In the genomic region with DNA sequence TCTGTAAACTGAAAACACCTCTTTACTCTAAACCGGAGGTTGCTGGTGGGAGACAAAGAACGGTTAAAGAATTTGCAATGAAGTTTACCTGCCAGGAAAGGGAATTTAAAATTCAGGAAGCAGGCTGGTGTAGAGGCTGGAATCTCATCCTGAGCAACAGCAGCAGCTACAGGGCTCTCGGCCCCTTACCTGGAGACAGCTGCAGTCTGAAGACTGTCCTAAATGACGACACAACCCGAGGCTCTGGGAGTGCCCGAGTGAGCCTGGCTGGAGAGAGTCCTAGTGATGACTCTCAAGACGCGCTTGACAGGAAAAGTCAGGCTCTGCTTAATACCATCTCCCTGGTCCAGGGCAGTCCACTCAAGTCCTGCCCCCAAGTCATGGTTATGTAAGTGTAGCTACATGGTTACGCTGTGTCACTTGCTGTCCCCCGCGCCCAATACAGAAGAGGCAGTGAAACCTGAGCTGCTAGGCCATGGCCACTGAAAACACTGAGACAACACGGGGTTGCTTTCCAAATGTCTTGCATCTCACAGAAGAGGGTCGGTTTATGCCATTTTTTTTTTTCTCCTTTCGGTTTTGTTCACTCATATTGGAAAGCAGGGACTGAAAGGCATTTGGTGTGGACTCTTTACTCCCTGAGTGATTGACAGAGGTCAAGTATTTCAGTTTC, we compare ENCODE assay signal across 8 mouse cellular contexts. TPM values are rescaled to one million over a fixed set of nuclear protein-coding genes. Genes with fewer than 3 reads are reported as not detected.
DNase-seq lines count a peak whose midpoint lies in the region; ATAC-seq and TF ChIP-seq lines count a peak whose summit lies in the region.

No protein-coding gene starts in this region.

- H3K36me3 ChIP-seq in neural tube, embryonic 13.5 days, result no peaks in the 10 kb centered on the region
- H3K36me3 ChIP-seq in neural tube, embryonic 15.5 days, result no peaks in the 10 kb centered on the region
- no peaks in the 10 kb centered on the region for H3K36me3 ChIP-seq in heart, embryonic 11.5 days (ENCODE audit: control insufficient read depth, insufficient read depth, low read length)
- H3K36me3 ChIP-seq in limb, embryonic 12.5 days, result no peaks in the 10 kb centered on the region
- H3K36me3 ChIP-seq in myocyte (ENCODE audit: control insufficient read depth, insufficient read depth), result no peaks in the 10 kb centered on the region

- no peaks in the 10 kb centered on the region for H3K9me3 ChIP-seq in neural tube, embryonic 13.5 days
- no peaks in the 10 kb centered on the region for H3K9me3 ChIP-seq in neural tube, embryonic 15.5 days (replicated peaks)
- no peaks in the 10 kb centered on the region for H3K9me3 ChIP-seq in heart, embryonic 11.5 days (replicated peaks; ENCODE audit: control insufficient read depth, low read length)
- no peaks in the 10 kb centered on the region for H3K9me3 ChIP-seq in limb, embryonic 12.5 days

- H3ac ChIP-seq in myocyte (ENCODE audit: control insufficient read depth, insufficient read length), result no peak overlapping the region

- no peak overlapping the region for H3K4me2 ChIP-seq in neural tube, embryonic 13.5 days
- no peak overlapping the region for H3K4me2 ChIP-seq in neural tube, embryonic 15.5 days
- peak overlapping the region; percentile 24; the same call in 1 of the 2 replicates for H3K4me2 ChIP-seq in heart, embryonic 11.5 days
- no peak overlapping the region for H3K4me2 ChIP-seq in limb, embryonic 12.5 days
- peak overlapping the region; percentile 91 for H3K4me2 ChIP-seq in myocyte (ENCODE audit: low read depth)

- TF ChIP-seq POLR2A in bone marrow macrophage, adult 2 months (IDR thresholded peaks at IDR 0.05; ENCODE audit: borderline replicate concordance, low read depth, low read length), result no peak
- no peak for TF ChIP-seq POLR2A in myocyte (IDR thresholded peaks at IDR 0.05; ENCODE audit: insufficient read length, low read depth)

- no peak for DNase-seq in retina, embryonic 14.5 days (ENCODE audit: low spot score)
- no peak for DNase-seq in ovary, postnatal 14 days (ENCODE audit: low spot score)

- no peak overlapping the region for H3K9ac ChIP-seq in neural tube, embryonic 13.5 days
- no peak overlapping the region for H3K9ac ChIP-seq in neural tube, embryonic 15.5 days (replicated peaks)
- peak overlapping the region; percentile 24; the same call in 1 of the 2 replicates for H3K9ac ChIP-seq in heart, embryonic 11.5 days (ENCODE audit: low read depth, low read length)
- H3K9ac ChIP-seq in limb, embryonic 12.5 days (replicated peaks), result peak overlapping the region; percentile 27; the same call in 1 of the 2 replicates

- WGBS in neural tube, embryonic 13.5 days, result 54% methylated on average over 14 of the region's 14 CpGs
- WGBS in neural tube, embryonic 15.5 days, result 45% methylated on average over 14 of the region's 14 CpGs
- WGBS in heart, embryonic 11.5 days (ENCODE audit: insufficient replicate concordance), result 32% methylated on average over 14 of the region's 14 CpGs
- 23% methylated on average over 14 of the region's 14 CpGs for WGBS in limb, embryonic 12.5 days

- 0 out of 2 replicates have a peak overlapping the region, but pooled peaks have one; percentile 2 for H3K27ac ChIP-seq in neural tube, embryonic 13.5 days (replicated peaks)
- H3K27ac ChIP-seq in neural tube, embryonic 15.5 days (replicated peaks), result no peak overlapping the region; the same call in 1 of the 2 replicates
- peak overlapping the region; percentile 20 for H3K27ac ChIP-seq in bone marrow macrophage, adult 2 months (ENCODE audit: insufficient read depth, low read depth, low read length)
- H3K27ac ChIP-seq in heart, embryonic 11.5 days (ENCODE audit: low read depth, low read length), result peak overlapping the region; percentile 3
- H3K27ac ChIP-seq in limb, embryonic 12.5 days, result peak overlapping the region; percentile 80

- no peaks in the 10 kb centered on the region for H3K27me3 ChIP-seq in neural tube, embryonic 13.5 days
- no peaks in the 10 kb centered on the region for H3K27me3 ChIP-seq in neural tube, embryonic 15.5 days (replicated peaks)
- no peaks in the 10 kb centered on the region for H3K27me3 ChIP-seq in heart, embryonic 11.5 days (ENCODE audit: control insufficient read depth, insufficient read depth, low read length)
- H3K27me3 ChIP-seq in limb, embryonic 12.5 days, result no peaks in the 10 kb centered on the region
- no peaks in the 10 kb centered on the region for H3K27me3 ChIP-seq in myocyte (ENCODE audit: control insufficient read depth, insufficient read depth, insufficient read length)

- peaks cover 39% of the 10 kb centered on the region for H3K4me1 ChIP-seq in neural tube, embryonic 13.5 days (replicated peaks)
- peaks cover 8% of the 10 kb centered on the region; the same call in 1 of the 2 replicates for H3K4me1 ChIP-seq in neural tube, embryonic 15.5 days
- peaks cover 46% of the 10 kb centered on the region for H3K4me1 ChIP-seq in bone marrow macrophage, adult 2 months (ENCODE audit: control insufficient read depth, insufficient read depth, low read length)
- peaks cover 50% of the 10 kb centered on the region for H3K4me1 ChIP-seq in heart, embryonic 11.5 days (ENCODE audit: control insufficient read depth, insufficient read depth, low read length)
- peaks cover 18% of the 10 kb centered on the region for H3K4me1 ChIP-seq in limb, embryonic 12.5 days (replicated peaks)

- H3K79me2 ChIP-seq in myocyte (ENCODE audit: control insufficient read depth, insufficient read depth), result peaks cover 52% of the 10 kb centered on the region

- ATAC-seq in neural tube, embryonic 13.5 days (ENCODE audit: low read depth), result no peak
- ATAC-seq in neural tube, embryonic 15.5 days (ENCODE audit: low FRiP score), result no peak
- ATAC-seq in heart, embryonic 11.5 days (replicated peaks; ENCODE audit: insufficient number of reproducible peaks, low FRiP score, low TSS enrichment), result no peak; the same call in 1 of the 2 replicates
- ATAC-seq in limb, embryonic 12.5 days (ENCODE audit: insufficient number of reproducible peaks, insufficient read depth, low FRiP score, low TSS enrichment, low read depth), result no peak

- no peak for TF ChIP-seq CTCF in bone marrow macrophage, adult 2 months (IDR thresholded peaks at IDR 0.05; ENCODE audit: low read depth, low read length)

- H3K4me3 ChIP-seq in neural tube, embryonic 13.5 days, result no peak overlapping the region
- H3K4me3 ChIP-seq in neural tube, embryonic 15.5 days (replicated peaks), result no peak overlapping the region
- peak overlapping the region; percentile 45 for H3K4me3 ChIP-seq in bone marrow macrophage, adult 2 months (ENCODE audit: insufficient read depth, low read length)
- H3K4me3 ChIP-seq in heart, embryonic 11.5 days (ENCODE audit: low read depth, low read length), result no peak overlapping the region
- no peak overlapping the region for H3K4me3 ChIP-seq in limb, embryonic 12.5 days (replicated peaks)
- H3K4me3 ChIP-seq in myocyte, result no peak overlapping the region

TF ChIP-seq in myocyte, 11 proteins besides CTCF, POLR2A, EP300 and RAD21:
- TF ChIP-seq MYOG (IDR thresholded peaks at IDR 0.05; ENCODE audit: control insufficient read depth in 1 of 3, insufficient read depth in 1 of 3, insufficient read length in 2 of 3, low read depth in 2 of 3), result no peak
- TF ChIP-seq MYOD1 (IDR thresholded peaks at IDR 0.05; ENCODE audit: control insufficient read depth in 1 of 3, insufficient read length in 2 of 3, low read depth in 2 of 3), result peak in 1 of 3 experiments; percentile 1
- TF ChIP-seq TCF3 (IDR thresholded peaks at IDR 0.05; ENCODE audit: insufficient read length, low read depth), result no peak
- no peak for TF ChIP-seq MAX (IDR thresholded peaks at IDR 0.05; ENCODE audit: low read depth)
- no peak for TF ChIP-seq E2F4 (IDR thresholded peaks at IDR 0.05; ENCODE audit: insufficient read depth)

RNA-seq across cellular contexts. Expression of a gene that starts 13.5 kb away (rescaled TPM):
- 67.0 and 74.3 TPM in 2 replicates for polyA plus RNA-seq in neural tube, embryonic 13.5 days (2015; fragmentation: Nextera tagmentation; extraction: Ambion mirVana)
- polyA plus RNA-seq in neural tube, embryonic 15.5 days (2015; fragmentation: Nextera tagmentation; extraction: Ambion mirVana), result 72.1 and 81.1 TPM in 2 replicates
- polyA plus RNA-seq in bone marrow macrophage, adult 2 months (2012; ENCODE audit: insufficient read depth, insufficient read length, missing spikeins), result 53.6 and 73.6 TPM in 2 replicates
- 45.2 TPM in 2 replicates for polyA plus RNA-seq in heart, embryonic 11.5 days (2014; fragmentation: Nextera tagmentation; extraction: Ambion mirVana)
- 51.7 and 51.9 TPM in 2 replicates for polyA plus RNA-seq in limb, embryonic 12.5 days (2016; fragmentation: Nextera tagmentation; extraction: Ambion mirVana)
- 17.5 TPM for polyA plus RNA-seq in myocyte (2012; fragmentation: generic; extraction: Trizol)

RNA-seq across cellular contexts. Expression of a gene that starts 50.0 kb away (rescaled TPM):
- polyA plus RNA-seq in neural tube, embryonic 13.5 days (2015; fragmentation: Nextera tagmentation; extraction: Ambion mirVana), result 71.8 and 72.0 TPM in 2 replicates
- 57.0 and 65.8 TPM in 2 replicates for polyA plus RNA-seq in neural tube, embryonic 15.5 days (2015; fragmentation: Nextera tagmentation; extraction: Ambion mirVana)
- polyA plus RNA-seq in bone marrow macrophage, adult 2 months (2012; ENCODE audit: insufficient read depth, insufficient read length, missing spikeins), result 92.1 and 95.1 TPM in 2 replicates
- polyA plus RNA-seq in heart, embryonic 11.5 days (2014; fragmentation: Nextera tagmentation; extraction: Ambion mirVana), result 64.6 and 65.7 TPM in 2 replicates
- polyA plus RNA-seq in limb, embryonic 12.5 days (2016; fragmentation: Nextera tagmentation; extraction: Ambion mirVana), result 104 and 105 TPM in 2 replicates
- polyA plus RNA-seq in myocyte (2012; fragmentation: generic; extraction: Trizol), result 9.7 TPM

Comparison
In these comparisons a context has a peak if more than half of its experiments do, and no peak if none do; other contexts are left out.
1. H3K4me2 ChIP-seq: peak in heart, embryonic 11.5 days (single experiment) and myocyte (single experiment); none in neural tube, embryonic 13.5 days (single experiment), neural tube, embryonic 15.5 days (single experiment) and limb, embryonic 12.5 days (single experiment).
2. H3K9ac ChIP-seq: peak in heart, embryonic 11.5 days (single experiment) and limb, embryonic 12.5 days (single experiment); none in neural tube, embryonic 13.5 days (single experiment) and neural tube, embryonic 15.5 days (single experiment).